Mouse (Mus musculus): Measurements from ENCODE around the gene Psmd12.

The Psmd12 gene

DNA sequence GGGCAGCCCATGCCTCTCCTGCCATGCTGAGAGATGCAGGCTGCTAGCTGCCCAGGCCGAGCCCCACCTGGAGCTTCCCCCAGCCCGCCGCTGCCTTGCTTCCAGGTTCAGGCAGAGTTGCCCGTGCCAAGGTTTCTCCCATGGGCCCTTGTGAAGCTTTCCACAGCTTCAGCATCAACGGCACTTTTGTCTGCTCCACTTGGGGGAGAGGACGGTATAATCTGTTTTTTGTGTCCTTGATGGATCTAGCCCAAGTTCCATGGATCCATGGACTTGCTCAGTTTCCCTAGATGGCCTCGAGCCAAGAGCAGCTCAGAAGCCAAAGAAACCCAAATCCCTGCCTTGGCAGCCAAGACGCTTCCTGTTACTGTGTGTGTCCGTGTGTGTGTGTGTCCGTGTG is 33.8 kb downstream of the Psmd12 start:
- DNase-seq: no peak

- no peak for DNase-seq
Observed at GRCm38 (mm10) chr11:107516387-107516786, 37.1 kb downstream of the Psmd12 start.

DNA sequence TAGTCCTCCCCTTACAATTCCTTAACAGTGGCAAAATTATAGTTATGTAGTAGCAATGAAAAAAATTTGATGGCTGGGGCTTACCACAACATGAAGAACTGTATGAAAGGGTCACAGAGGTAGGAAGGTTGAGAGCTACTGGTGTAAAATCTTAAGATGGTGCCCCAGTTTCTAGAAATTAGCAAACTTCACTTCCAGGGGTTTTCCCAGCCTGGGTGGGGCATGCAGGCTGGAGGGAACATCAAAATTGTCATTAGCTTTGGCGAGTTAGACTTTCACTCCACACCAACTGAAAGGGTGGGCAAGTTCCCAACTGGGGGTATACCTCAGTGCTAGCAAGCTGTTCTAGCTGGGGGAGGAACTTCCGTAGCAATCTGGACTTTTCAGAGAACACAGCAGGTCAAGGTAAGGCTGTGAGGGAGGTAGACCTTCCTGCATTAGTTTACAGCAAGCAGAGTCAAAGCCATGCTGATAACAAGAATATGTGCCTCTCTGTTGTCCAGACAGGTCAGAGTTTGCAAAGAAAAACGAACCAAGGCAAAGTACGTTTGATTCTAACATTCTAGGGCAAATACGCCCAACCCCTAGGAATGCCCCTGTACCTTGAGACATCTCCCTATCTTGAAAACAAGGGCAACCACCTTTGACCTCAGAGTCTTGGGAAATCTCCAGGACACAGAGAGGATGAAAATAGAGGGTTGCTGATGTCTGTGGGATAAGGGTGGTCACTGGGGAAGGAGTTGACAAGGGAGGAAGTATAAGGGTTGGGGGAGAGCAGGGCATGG is 39.6 kb downstream of the Psmd12 start:
- no peak for DNase-seq

DNA sequence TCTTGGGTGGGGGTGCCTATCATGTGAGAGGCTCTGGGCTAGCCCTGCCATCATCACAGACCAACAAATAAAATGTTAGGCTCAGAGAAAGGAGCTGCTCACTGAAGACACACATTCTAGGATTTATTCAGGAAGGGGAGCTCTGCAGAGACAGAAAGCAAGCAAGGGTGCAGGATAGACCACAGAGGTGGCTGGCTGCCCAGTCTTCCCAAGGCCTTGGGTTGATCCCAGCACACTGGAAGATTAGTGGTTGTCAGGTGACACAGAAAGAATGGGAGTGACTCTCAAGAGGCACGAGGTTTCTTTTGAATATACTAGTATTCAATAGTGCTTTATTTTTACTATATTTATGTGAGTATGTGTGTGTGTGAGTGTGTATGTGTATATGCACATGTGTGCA is 41.9 kb downstream of the Psmd12 start:
- no peak for DNase-seq

DNA sequence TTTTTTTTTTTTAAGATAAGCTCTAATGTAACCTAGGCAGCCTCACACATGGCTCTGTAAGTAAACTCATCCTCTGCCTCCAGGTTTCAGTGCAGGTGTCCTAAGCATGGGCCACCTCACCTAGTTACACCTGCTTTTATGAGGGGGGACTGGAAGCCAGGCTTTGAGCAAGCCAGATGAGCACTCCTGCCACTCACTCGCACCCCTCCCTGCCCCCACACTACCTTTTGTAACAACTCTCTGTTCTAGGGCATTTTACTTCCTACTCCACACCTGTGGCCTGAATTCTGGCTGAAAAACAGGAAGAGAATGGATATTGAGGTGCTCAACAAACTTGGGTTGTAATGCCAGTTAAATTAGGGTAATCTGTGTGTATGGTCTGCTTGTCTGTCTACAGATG is 45.7 kb downstream of the Psmd12 start:
- no peak for DNase-seq

GRCm38 (mm10) chr11:107527632-107528031 is 48.3 kb downstream of the Psmd12 start:
- no peak for DNase-seq

DNA sequence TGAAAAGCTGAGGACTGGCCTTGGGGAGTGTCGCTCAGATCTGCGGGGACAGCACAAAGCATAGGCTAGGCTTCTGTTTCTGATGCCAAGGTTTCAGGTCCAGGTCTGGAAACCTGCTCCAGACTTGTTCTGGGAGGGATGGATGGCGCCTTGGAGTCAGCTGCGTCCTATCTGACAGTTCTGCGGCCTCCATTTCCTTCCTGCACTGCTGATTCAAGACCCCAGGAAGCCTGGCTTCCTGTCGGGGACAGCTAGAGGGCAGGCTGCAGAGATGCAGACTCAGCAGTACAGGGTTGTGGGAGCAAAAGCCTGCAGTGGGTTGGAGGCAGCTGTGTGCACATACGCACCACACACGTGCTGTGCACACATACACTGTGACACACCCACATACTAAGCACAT is 50.0 kb downstream of the Psmd12 start:
- DNase-seq: no peak

- DNase-seq: no peak
Observed at GRCm38 (mm10) chr11:107531445-107531844, 52.2 kb downstream of the Psmd12 start.

DNA sequence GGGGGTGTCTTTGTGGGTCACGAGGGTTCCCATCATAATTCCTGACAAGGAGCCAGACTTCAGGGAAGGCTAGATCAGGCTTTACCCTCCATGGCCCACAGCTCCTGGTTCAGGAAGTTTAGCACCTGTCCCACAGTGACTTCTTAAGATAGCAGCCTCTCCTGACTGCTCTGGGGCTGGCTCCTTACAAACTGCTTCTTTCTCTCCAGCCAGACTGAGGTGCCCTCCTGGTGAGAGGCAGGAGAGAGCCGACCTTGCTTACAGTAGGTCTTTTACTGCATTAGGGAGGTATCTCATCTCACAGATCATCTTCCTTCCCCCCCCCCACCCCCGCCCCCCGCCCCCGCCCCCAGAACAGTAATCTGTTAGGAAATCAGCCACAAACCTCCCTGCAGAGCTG is 53.0 kb downstream of the Psmd12 start:
- DNase-seq: no peak

DNA sequence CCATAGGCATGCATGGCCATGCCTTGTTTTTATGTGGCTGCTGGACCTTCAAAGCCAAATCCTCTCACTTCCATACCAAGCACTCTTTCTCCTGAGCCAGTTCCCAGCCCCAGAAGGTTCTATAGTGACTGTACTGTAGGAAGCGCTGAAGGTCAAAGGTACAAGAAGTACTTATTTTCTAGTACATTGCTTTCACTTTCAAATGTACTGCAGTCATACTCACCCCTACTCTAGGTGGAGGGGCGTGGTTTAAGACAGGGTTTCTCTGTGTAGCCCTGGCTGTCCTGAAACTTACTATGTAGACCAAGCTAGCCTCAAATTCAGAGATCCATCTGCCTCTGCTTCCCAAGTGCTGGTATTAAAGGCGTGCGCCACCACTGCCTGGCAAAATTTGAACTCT is 59.7 kb downstream of the Psmd12 start:
- no peak for DNase-seq

DNA sequence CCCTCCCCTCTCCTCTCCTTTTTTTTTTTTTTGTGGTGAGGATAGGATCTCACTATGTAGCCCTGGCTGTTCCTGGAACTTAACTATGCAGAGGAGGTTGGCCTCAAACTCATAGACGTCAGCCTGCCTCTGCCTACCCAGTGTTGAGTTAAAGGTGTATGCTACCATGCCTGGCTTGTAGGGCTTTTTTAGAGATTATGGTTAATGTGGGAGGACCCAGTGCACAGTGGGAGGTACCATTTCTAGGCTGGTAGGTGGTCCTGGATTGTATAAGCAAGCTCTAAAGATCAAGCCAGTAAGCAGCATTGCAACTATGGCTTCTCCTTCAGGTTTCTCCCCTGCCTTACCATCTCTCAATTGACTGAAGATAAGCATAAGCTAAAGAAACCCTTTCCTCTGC is 61.1 kb downstream of the Psmd12 start:
- DNase-seq: no peak

GRCm38 (mm10) chr11:107545747-107546476 is 66.6 kb downstream of the Psmd12 start:
- no peak for DNase-seq

DNA sequence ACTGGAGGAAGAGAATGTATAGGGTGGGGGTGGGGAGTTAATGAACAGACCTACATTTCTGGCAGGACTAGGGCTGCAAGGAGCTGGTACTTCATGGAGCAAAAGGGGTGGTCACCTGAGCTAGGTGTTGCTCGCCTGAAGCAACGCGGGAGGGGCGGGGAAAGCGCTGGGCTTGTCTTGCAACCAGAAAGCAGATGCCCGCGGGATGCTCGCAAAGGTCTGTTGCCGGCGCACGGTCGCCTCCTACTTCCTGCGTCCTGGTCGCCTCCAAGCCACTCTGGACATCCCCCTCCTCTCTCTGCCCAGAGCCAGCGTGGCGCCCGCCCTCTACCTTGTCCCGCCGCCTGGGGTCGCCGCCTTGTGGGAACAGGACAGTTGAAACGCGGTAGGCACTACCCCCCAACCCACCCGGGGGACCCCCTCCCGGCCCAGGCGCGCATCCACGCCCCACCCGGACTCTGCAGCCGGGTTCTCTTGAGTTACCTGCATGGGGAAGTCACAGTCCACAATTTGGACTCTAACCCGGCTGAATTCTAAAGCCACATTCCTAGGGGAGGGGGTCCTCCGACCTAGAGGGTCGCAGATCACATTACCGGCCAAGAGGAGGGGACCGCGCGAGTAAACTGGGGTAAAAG is 67.5 kb downstream of the Psmd12 start:
- peak; percentile 39 for DNase-seq

- peak; percentile 48 for DNase-seq
Observed at GRCm38 (mm10) chr11:107547351-107548203, 68.3 kb downstream of the Psmd12 start, which contains the start of gene Helz. Helz (plus strand) TSS chr11:107547930.

GRCm38 (mm10) chr11:107548204-107548975 is 69.1 kb downstream of the Psmd12 start:
- no peak for DNase-seq

Data from cerebellum, adult 8-10 months (tissue).